Mouse (Mus musculus) small intestine, adult 2 months (tissue): Measurements from ENCODE around the gene Wnt9a. TPM values are rescaled to one million over a fixed set of nuclear protein-coding genes. Genes with fewer than 3 reads are reported as not detected.

Experiments
- H3K27ac ChIP-seq: fragments of 200-500 bp; 2 replicates; pipeline ENCODE4 v1.5.1; 2012; ENCODE audit warnings: low read depth, low read length, control low read depth, inconsistent platforms; ENCODE audit not compliant: insufficient read depth
- H3K27me3 ChIP-seq: fragments of 200-500 bp; 2 replicates; pipeline ENCODE4 v1.6.1; 2012; ENCODE audit warnings: mild to moderate bottlenecking, moderate library complexity, low read length, inconsistent platforms; ENCODE audit not compliant: control insufficient read depth, insufficient read depth
- H3K36me3 ChIP-seq: fragments of 200-500 bp; 2 replicates; pipeline ENCODE4 v1.6.1; 2012; ENCODE audit warnings: mild to moderate bottlenecking, low read length, control low read depth, inconsistent platforms; ENCODE audit not compliant: control insufficient read depth, insufficient read depth
- H3K4me1 ChIP-seq: fragments of 200-500 bp; 2 replicates; pipeline ENCODE4 v1.6.1; 2012; ENCODE audit warnings: low read length, inconsistent platforms, mixed read lengths; ENCODE audit not compliant: control insufficient read depth, insufficient read depth, insufficient read length
- H3K4me3 ChIP-seq: fragments of 200-500 bp; 2 replicates; pipeline ENCODE4 v1.5.1; 2012; ENCODE audit warnings: low read depth, mild to moderate bottlenecking, control low read depth, inconsistent platforms, low read length, moderate library complexity
- CTCF ChIP-seq: fragments of 200-500 bp; IDR thresholded peaks from 2 replicates; pipeline ENCODE4 v1.5.1; 2012; ENCODE audit warnings: low read depth, mild to moderate bottlenecking, control low read depth, inconsistent platforms, low read length, moderate library complexity, mixed read lengths; ENCODE audit not compliant: insufficient replicate concordance, insufficient read length; ENCODE audit errors: extremely low read depth
- POLR2A ChIP-seq: fragments of 200-500 bp; IDR thresholded peaks from 2 replicates; pipeline ENCODE4 v1.6.1; 2012; ENCODE audit warnings: low read depth, mild to moderate bottlenecking, control low read depth, inconsistent platforms, low read length, moderate library complexity
- WGBS: fragments of 180-500 bp; shearing (Covaris S2); methylation state at CpG from one replicate; pipeline ENCODE4 v1.1.7; 2018; 5-methylcytosine and 5-hydroxymethylcytosine counted together
- polyA plus RNA-seq: library from polyadenylated mRNA; depleted of rRNA; stranded (reverse); fragments of >200 nt; gene quantifications from 2 replicates; pipeline ENCODE4 v1.2.3, GENCODE M21; 2012

Gene Wnt9a
- polyA plus RNA-seq, 1 experiment, result 1.2 TPM

- WGBS, result 85% methylated on average over 4 of the region's 4 CpGs
- Histone ChIP-seq H3K36me3 (no peaks in the 10 kb centered on the region), H3K27ac (no peak overlapping the region), H3K4me3 (no peak overlapping the region), H3K4me1 (no peaks in the 10 kb centered on the region), H3K27me3 (no peaks in the 10 kb centered on the region)
- TF ChIP-seq CTCF (no peak), POLR2A (no peak)
These were observed 28.4 kb downstream of the Wnt9a start for GRCm38 (mm10) chr11:59335150-59335549.

GRCm38 (mm10) chr11:59335942-59336341 is 29.2 kb downstream of the Wnt9a start:
- WGBS, result 49% methylated on average over 2 of the region's 2 CpGs
- no peaks in the 10 kb centered on the region for H3K4me1 ChIP-seq
- H3K36me3 ChIP-seq, result no peaks in the 10 kb centered on the region
- H3K27ac ChIP-seq, result no peak overlapping the region
- H3K27me3 ChIP-seq, result no peaks in the 10 kb centered on the region
- no peak overlapping the region for H3K4me3 ChIP-seq
- no peak for TF ChIP-seq POLR2A
- no peak for TF ChIP-seq CTCF

- TF ChIP-seq POLR2A, result no peak
- TF ChIP-seq CTCF, result no peak
- H3K27ac ChIP-seq, result no peak overlapping the region
- WGBS, result 48% methylated on average over 1 of the region's 1 CpGs
- H3K36me3 ChIP-seq, result no peaks in the 10 kb centered on the region
- no peaks in the 10 kb centered on the region for H3K27me3 ChIP-seq
- no peak overlapping the region for H3K4me3 ChIP-seq
- no peaks in the 10 kb centered on the region for H3K4me1 ChIP-seq
These were observed 29.7 kb downstream of the Wnt9a start for GRCm38 (mm10) chr11:59336381-59336780.

- H3K27ac ChIP-seq, result no peak overlapping the region
- no peak for TF ChIP-seq POLR2A
- TF ChIP-seq CTCF, result no peak
- 64% methylated on average over 13 of the region's 13 CpGs for WGBS
These were observed 31.4 kb downstream of the Wnt9a start for GRCm38 (mm10) chr11:59337955-59338735.

GRCm38 (mm10) chr11:59338736-59339120 is 32.0 kb downstream of the Wnt9a start:
- WGBS, result 87% methylated on average over 2 of the region's 2 CpGs
- Histone ChIP-seq H3K27ac (no peak overlapping the region), H3K4me1 (no peaks in the 10 kb centered on the region), H3K27me3 (no peaks in the 10 kb centered on the region), H3K4me3 (no peak overlapping the region), H3K36me3 (no peaks in the 10 kb centered on the region)
- TF ChIP-seq CTCF (no peak), POLR2A (no peak)

More at GRCm38 (mm10) chr11:59337955-59338735, 31.4 kb downstream of the Wnt9a start:
- Histone ChIP-seq H3K4me3 (no peak overlapping the region), H3K36me3 (no peaks in the 10 kb centered on the region), H3K4me1 (no peaks in the 10 kb centered on the region), H3K27me3 (no peaks in the 10 kb centered on the region)

- TF ChIP-seq CTCF (no peak), POLR2A (no peak)
- H3K27ac ChIP-seq, result no peak overlapping the region
- H3K4me1 ChIP-seq, result no peaks in the 10 kb centered on the region
- WGBS, result 64% methylated on average over 5 of the region's 5 CpGs
- H3K27me3 ChIP-seq, result no peaks in the 10 kb centered on the region
- H3K36me3 ChIP-seq, result no peaks in the 10 kb centered on the region
- no peak overlapping the region for H3K4me3 ChIP-seq
These were observed 36.2 kb downstream of the Wnt9a start for GRCm38 (mm10) chr11:59342956-59343355.

GRCm38 (mm10) chr11:59346166-59346910 is 39.6 kb downstream of the Wnt9a start:
- WGBS, result 65% methylated on average over 11 of the region's 11 CpGs
- H3K4me1 ChIP-seq, result no peaks in the 10 kb centered on the region
- no peak for TF ChIP-seq CTCF
- TF ChIP-seq POLR2A, result no peak
- H3K27me3 ChIP-seq, result no peaks in the 10 kb centered on the region
- no peak overlapping the region for H3K4me3 ChIP-seq
- peak overlapping the region; percentile 21; the same call in 1 of the 2 replicates for H3K27ac ChIP-seq
- no peaks in the 10 kb centered on the region for H3K36me3 ChIP-seq
